Mouse (Mus musculus) adrenal gland, postnatal 0 days (tissue): ENCODE measurements around the gene Mmp13. TPM values are rescaled to one million over a fixed set of nuclear protein-coding genes. Genes with fewer than 3 reads are reported as not detected.

Source experiments
- polyA plus RNA-seq: library from polyadenylated mRNA; unstranded; fragments of >200 nt; fragmentation: Nextera tagmentation; extraction: Ambion mirVana; gene quantifications from 2 replicates; pipeline ENCODE4 v1.2.1, GENCODE M21; 2015

Gene Mmp13
- 0.79 and 1.8 TPM in 2 replicates for polyA plus RNA-seq

GRCm38 (mm10) chr9:7272214-7272613 lies at the start of gene Mmp13:
Gene Mmp13, plus strand, starts transcription at chr9:7272514.

Other genes with a start within 250 kb of the Mmp13 start
- gene Dync2h1, start 88.1 kb upstream of the Mmp13 start, polyA plus RNA-seq = 7.2 and 10.3 TPM in 2 replicates
- gene Dcun1d5, start 88.0 kb upstream of the Mmp13 start, polyA plus RNA-seq = 148 and 181 TPM in 2 replicates
- gene Mmp12, start 71.9 kb downstream of the Mmp13 start, polyA plus RNA-seq = 0.80 and 0.84 TPM in 2 replicates
- not detected in 2 replicates for gene Mmp1b, start 115.5 kb downstream of the Mmp13 start, polyA plus RNA-seq
- 0.10 and 0.13 TPM in 2 replicates for gene Mmp3, start 173.3 kb downstream of the Mmp13 start, polyA plus RNA-seq
- gene Mmp10, start 229.8 kb downstream of the Mmp13 start, polyA plus RNA-seq = 0.11 TPM in 1 of 2 replicates, not detected in the other